Mouse (Mus musculus) kidney, adult 2 months (tissue): ENCODE results near the gene Hcrt. TPM values are rescaled to one million over a fixed set of nuclear protein-coding genes. Genes with fewer than 3 reads are reported as not detected.

Source experiments
- DNase-seq: peaks from one replicate; pipeline ENCODE4 v3.0.0; 2021
- H3K27ac ChIP-seq: fragments of 200-500 bp; 2 replicates; pipeline ENCODE4 v1.5.1; 2012; ENCODE audit warnings: low read depth, low read length, control low read depth, inconsistent platforms; ENCODE audit not compliant: insufficient read depth
- H3K27me3 ChIP-seq: fragments of 200-500 bp; replicated peaks from 2 replicates; pipeline ENCODE4 v1.6.1; 2012; ENCODE audit warnings: mild to moderate bottlenecking, moderate library complexity, low read length, inconsistent platforms; ENCODE audit not compliant: control insufficient read depth, insufficient read depth
- H3K36me3 ChIP-seq: fragments of 200-500 bp; 2 replicates; pipeline ENCODE4 v1.6.1; 2012; ENCODE audit warnings: mild to moderate bottlenecking, moderate library complexity, low read length, inconsistent platforms; ENCODE audit not compliant: control insufficient read depth, insufficient read depth
- H3K4me1 ChIP-seq: fragments of 200-500 bp; 2 replicates; pipeline ENCODE4 v1.6.1; 2011; ENCODE audit warnings: low read length; ENCODE audit not compliant: control insufficient read depth, insufficient read depth
- H3K4me3 ChIP-seq: fragments of 200-500 bp; 2 replicates; pipeline ENCODE4 v1.5.1; 2011; ENCODE audit warnings: mild to moderate bottlenecking, low read depth, low read length, control low read depth; ENCODE audit not compliant: insufficient read depth
- CTCF ChIP-seq: fragments of 200-500 bp; conservative IDR thresholded peaks from 2 replicates; pipeline ENCODE4 v1.5.1; 2011; ENCODE audit warnings: low read depth, mild to moderate bottlenecking, control low read depth, low read length, moderate library complexity, mixed read lengths; ENCODE audit not compliant: insufficient read depth, insufficient read length
- POLR2A ChIP-seq: fragments of 200-500 bp; IDR thresholded peaks from one replicate; pipeline ENCODE4 v1.6.1; 2011; ENCODE audit warnings: low read depth, low read length, control low read depth
- WGBS: fragments of 180-500 bp; shearing (Covaris S2); methylation state at CpG from one replicate; pipeline ENCODE4 v1.1.7; 2018; 5-methylcytosine and 5-hydroxymethylcytosine counted together
- polyA plus RNA-seq: library from polyadenylated mRNA; depleted of rRNA; stranded (reverse); fragments of >200 nt; gene quantifications from 2 replicates; pipeline ENCODE4 v1.2.3, GENCODE M21; 2012; rRNA removed

Gene Hcrt
- polyA plus RNA-seq, 1 experiment, result not detected

GRCm38 (mm10) chr11:100713735-100714533 lies 48.8 kb downstream of the Hcrt start, which contains the start of gene Hspb9:
Gene Hspb9, plus strand, starts transcription at chr11:100713850.
- Histone ChIP-seq H3K36me3 (peaks cover 2% of the 10 kb centered on the region; the same call in 1 of the 2 replicates), H3K4me1 (peaks cover 10% of the 10 kb centered on the region), H3K4me3 (peak within 1 kb of the TSS; percentile 36), H3K27me3 (no peaks in the 10 kb centered on the region), H3K27ac (peak within 1 kb of the TSS; percentile 67)
- 14% methylated on average over 38 of the region's 38 CpGs for WGBS
- DNase-seq, result peak; percentile 83
- TF ChIP-seq CTCF (no peak), POLR2A (no peak)

- H3K4me1 ChIP-seq, result peaks cover 4% of the 10 kb centered on the region; the same call in 1 of the 2 replicates
- no peak for DNase-seq
These were observed 49.6 kb downstream of the Hcrt start for GRCm38 (mm10) chr11:100713174-100713573.

GRCm38 (mm10) chr11:100711783-100712615 lies 50.7 kb downstream of the Hcrt start, which contains the start of gene Kat2a:
Gene Kat2a, minus strand, starts transcription at chr11:100712465.
- peak within 1 kb of the TSS; percentile 67; the same call in 1 of the 2 replicates for H3K27ac ChIP-seq
- no peak for TF ChIP-seq CTCF
- TF ChIP-seq POLR2A, result no peak

More at GRCm38 (mm10) chr11:100713174-100713573, 49.6 kb downstream of the Hcrt start:
- no peak overlapping the region for H3K4me3 ChIP-seq
- no peak for TF ChIP-seq CTCF
- TF ChIP-seq POLR2A, result no peak
- H3K27me3 ChIP-seq, result no peaks in the 10 kb centered on the region
- H3K27ac ChIP-seq, result peak overlapping the region; percentile 67
- peaks cover 2% of the 10 kb centered on the region; the same call in 1 of the 2 replicates for H3K36me3 ChIP-seq
- 76% methylated on average over 4 of the region's 4 CpGs for WGBS

More at GRCm38 (mm10) chr11:100711783-100712615, 50.7 kb downstream of the Hcrt start, which contains the start of gene Kat2a:
- WGBS, result 2% methylated on average over 48 of the region's 48 CpGs
- H3K27me3 ChIP-seq, result no peaks in the 10 kb centered on the region
- DNase-seq, result peak; percentile 91
- peaks cover under 1% of the 10 kb centered on the region; the same call in 1 of the 2 replicates for H3K36me3 ChIP-seq
- peaks cover 4% of the 10 kb centered on the region; the same call in 1 of the 2 replicates for H3K4me1 ChIP-seq
- peak within 1 kb of the TSS; percentile 85 for H3K4me3 ChIP-seq

Other genes with a start within 250 kb of the Hcrt start
- 181 and 191 TPM in 2 replicates for gene Acly, start 234.9 kb downstream of the Hcrt start, polyA plus RNA-seq
- 0.84 and 1.4 TPM in 2 replicates for gene Ttc25, start 217.3 kb downstream of the Hcrt start, polyA plus RNA-seq
- gene Cnp, start 188.0 kb downstream of the Hcrt start, polyA plus RNA-seq, result 10.5 and 13.5 TPM in 2 replicates
- gene Nkiras2, start 143.7 kb downstream of the Hcrt start, polyA plus RNA-seq, result 60.5 and 63.1 TPM in 2 replicates
- gene Dnajc7, start 142.8 kb downstream of the Hcrt start, polyA plus RNA-seq, result 30.0 and 45.6 TPM in 2 replicates
- gene Zfp385c, start 70.5 kb downstream of the Hcrt start, polyA plus RNA-seq, result 0.14 and 0.34 TPM in 2 replicates
- gene Dhx58, start 58.7 kb downstream of the Hcrt start, polyA plus RNA-seq, result 3.7 and 6.2 TPM in 2 replicates
- gene Kat2a, start 50.5 kb downstream of the Hcrt start, polyA plus RNA-seq, result 25.9 and 29.0 TPM in 2 replicates
- 0.48 and 0.49 TPM in 2 replicates for gene Hspb9, start 49.1 kb downstream of the Hcrt start, polyA plus RNA-seq
- gene Rab5c, start 24.7 kb downstream of the Hcrt start, polyA plus RNA-seq, result 445 and 472 TPM in 2 replicates
- 0.04 and 0.08 TPM in 2 replicates for gene Kcnh4, start 3.0 kb downstream of the Hcrt start, polyA plus RNA-seq
- gene Ghdc, start 8.0 kb upstream of the Hcrt start, polyA plus RNA-seq, result 30.4 and 31.8 TPM in 2 replicates
- 23.2 and 24.0 TPM in 2 replicates for gene Stat5b, start 87.8 kb upstream of the Hcrt start, polyA plus RNA-seq
- 15.8 and 16.6 TPM in 2 replicates for gene Stat5a, start 96.4 kb upstream of the Hcrt start, polyA plus RNA-seq
- gene Stat3, start 176.6 kb upstream of the Hcrt start, polyA plus RNA-seq, result 55.5 and 57.2 TPM in 2 replicates
- 32.1 and 35.0 TPM in 2 replicates for gene Cavin1, start 208.0 kb upstream of the Hcrt start, polyA plus RNA-seq
- 48.4 and 54.0 TPM in 2 replicates for gene Atp6v0a1, start 246.5 kb upstream of the Hcrt start, polyA plus RNA-seq